Mouse (Mus musculus) cerebellum, adult 2 months (tissue): ENCODE data around the gene Coq10a.

Experiments used
- CTCF ChIP-seq: fragments of 200-500 bp; IDR thresholded peaks from 2 replicates; pipeline ENCODE4 v1.5.1; 2011; ENCODE audit warnings: low read depth, mild to moderate bottlenecking, control low read depth, low read length, moderate library complexity, borderline replicate concordance; ENCODE audit not compliant: insufficient read depth
- POLR2A ChIP-seq: fragments of 200-500 bp; IDR thresholded peaks from 2 replicates; pipeline ENCODE4 v1.6.1; 2011; ENCODE audit warnings: low read length, control low read depth, borderline replicate concordance; ENCODE audit not compliant: insufficient read depth

DNA sequence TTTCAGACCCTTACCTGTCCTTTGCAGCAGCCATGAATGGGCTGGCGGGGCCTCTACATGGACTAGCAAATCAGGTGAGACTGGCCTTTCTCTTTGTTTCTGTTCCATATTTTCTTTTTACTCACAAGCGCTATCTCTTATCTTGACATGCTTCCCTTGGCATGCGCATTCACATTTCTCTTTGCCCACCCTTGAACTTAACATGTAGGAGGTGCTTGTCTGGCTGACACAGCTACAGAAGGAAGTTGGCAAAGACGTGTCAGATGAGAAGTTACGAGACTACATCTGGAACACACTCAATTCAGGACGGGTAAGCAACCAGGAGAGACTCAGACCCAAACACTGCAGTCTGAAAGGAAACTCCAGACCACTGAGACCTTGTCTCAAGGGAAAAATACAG lies 9.6 kb downstream of the Coq10a start:
- no peak for TF ChIP-seq CTCF
- no peak for TF ChIP-seq POLR2A
